Mouse (Mus musculus) c-Kit-positive CD71-negative TER-119-negative erythroid progenitor cells, embryonic 14.5 days (primary cell): ENCODE measurements at regions not wholly inside any gene's neighbourhood (a gene's known extent, or its start where the extent isn't known, plus 50 kb on each side); places are given as distances from the start of the nearest gene placed in this dataset.
A peak's percentile ranks its signal among the peaks of the same experiment; 100 is the strongest.

Source experiments
- DNase-seq: peaks from one replicate; pipeline ENCODE4 v3.0.0-alpha.2; 2013; ENCODE audit warnings: low read depth

- DNase-seq = no peak
These were observed 73.4 kb downstream of the Tm4sf1 start for GRCm38 (mm10) chr3:57228400-57228799.

DNA sequence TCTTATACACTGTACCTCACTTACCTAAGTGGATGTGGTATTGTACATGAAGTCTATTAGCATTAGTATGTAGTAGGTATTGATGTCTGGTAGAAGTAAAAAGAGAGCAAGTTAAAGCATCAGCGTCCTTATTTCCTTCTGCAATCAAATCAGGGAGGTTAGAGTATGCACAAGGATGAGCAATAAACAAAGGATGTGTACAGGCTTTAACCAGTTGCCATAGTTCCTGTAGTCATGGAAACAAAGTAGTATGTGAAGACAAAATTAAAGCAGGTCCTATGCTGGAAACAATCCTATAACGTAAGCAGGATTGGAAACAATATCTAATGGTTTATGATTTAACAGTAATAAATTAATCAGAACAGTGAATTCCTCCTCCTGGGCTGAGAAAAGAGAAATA is 78.0 kb downstream of the Tm4sf1 start:
- DNase-seq = no peak

- no peak for DNase-seq
These were observed 79.4 kb downstream of the Tm4sf1 start for GRCm38 (mm10) chr3:57222318-57222914.

DNA sequence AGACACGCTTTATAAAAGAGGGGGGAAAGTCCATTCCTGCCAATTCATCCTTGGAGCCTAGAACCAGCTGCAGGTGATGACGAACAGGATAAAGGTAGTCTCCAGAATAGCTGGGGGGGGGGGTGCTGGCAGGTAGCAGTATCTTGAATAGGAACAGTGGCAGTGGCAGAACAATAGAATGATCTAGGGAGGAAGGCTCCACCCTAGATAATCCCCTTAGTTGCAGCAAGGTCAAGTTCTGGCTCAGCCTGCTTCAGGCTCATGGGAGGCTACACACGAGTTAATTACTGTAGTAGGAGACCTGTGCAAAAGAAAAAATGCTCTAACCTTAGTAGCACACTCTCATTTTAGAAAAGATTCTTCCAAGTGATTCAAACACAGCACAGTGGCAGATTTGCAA is 83.4 kb downstream of the Tm4sf1 start:
- DNase-seq = no peak

GRCm38 (mm10) chr3:57204066-57204723 is 97.6 kb downstream of the Tm4sf1 start:
- peak; percentile 25 for DNase-seq

- no peak for DNase-seq
These were observed 98.4 kb downstream of the Tm4sf1 start for GRCm38 (mm10) chr3:57203418-57203817.

DNA sequence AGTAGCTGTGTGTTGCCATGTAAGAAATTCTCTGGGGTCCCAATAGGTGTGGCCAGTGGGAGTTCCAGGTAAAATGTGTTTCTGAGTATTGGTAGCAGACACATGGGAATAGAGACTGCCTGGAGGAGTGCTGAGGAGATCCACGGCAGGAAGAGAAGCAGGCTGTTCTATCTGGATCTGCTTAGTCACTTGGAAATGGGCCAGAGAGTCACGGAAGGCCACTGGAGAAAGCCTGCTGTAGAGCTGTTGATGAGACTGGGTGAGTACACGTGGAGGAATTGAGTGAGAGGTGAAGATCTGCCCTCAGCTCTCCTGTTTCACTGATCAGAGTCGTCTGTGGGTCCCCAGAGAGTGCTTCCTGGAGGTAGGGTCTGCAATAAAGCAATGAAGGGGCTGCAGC is 120.2 kb downstream of the Tm4sf1 start:
- DNase-seq = no peak

DNA sequence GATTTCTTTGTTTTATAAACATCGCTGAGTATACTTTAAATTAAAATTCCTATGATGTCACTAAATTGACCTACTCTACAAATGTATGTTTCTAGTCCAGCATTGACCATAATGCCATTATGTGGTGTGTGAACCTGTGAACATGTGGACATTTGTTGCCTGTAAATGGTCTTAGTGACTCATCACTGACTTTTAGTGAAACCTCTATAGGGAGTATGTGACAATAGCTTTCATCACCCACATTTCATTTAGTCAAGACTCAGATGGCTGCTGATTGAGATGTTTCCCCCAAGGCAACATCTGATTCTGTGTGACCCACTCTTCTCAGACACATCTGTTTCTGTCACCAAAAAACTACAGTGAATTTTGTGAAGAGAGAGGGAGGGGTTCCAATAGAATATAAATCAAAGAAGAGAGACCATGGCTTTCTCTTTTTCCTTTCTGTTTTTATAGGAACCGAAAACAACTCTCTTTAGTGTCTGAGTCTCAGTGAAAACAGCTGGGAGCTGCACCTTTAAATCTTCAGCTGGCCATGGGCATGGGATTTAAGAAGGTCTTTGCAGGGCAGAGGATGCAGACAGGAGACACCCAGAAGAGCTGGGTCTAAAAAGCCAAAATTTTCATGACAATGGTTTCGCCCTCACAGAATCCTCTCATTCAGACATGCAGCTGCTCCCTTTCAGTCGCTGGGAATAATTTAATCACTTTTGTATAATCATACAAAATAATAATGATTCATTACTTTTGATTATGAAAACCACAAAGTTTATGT is 148.4 kb downstream of the Tm4sf1 start:
- DNase-seq = no peak

- DNase-seq = no peak
These were observed 152.6 kb downstream of the Tm4sf1 start for GRCm38 (mm10) chr3:57149156-57149555.

GRCm38 (mm10) chr3:57136847-57137246 is 164.9 kb downstream of the Tm4sf1 start:
- no peak for DNase-seq

DNA sequence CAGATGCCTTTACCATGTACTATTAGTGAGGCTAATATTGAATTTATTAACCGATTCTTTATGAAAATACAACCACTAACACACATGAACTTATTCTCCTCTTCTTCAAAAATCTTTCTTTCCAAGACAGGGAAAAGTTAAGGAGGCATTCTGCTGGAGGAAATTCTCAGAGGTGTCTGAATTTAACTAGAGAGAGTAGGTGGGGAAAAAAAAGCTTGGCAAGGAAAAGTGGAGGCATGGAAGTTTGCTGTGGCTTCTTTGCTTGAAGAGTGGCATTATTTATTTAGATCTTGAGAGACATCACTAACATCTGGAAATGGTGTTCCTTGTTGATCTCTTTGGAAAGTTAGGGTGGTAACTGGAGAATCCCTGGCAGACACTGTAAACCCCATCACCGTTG is 173.2 kb downstream of the Tm4sf1 start:
- DNase-seq = no peak

DNA sequence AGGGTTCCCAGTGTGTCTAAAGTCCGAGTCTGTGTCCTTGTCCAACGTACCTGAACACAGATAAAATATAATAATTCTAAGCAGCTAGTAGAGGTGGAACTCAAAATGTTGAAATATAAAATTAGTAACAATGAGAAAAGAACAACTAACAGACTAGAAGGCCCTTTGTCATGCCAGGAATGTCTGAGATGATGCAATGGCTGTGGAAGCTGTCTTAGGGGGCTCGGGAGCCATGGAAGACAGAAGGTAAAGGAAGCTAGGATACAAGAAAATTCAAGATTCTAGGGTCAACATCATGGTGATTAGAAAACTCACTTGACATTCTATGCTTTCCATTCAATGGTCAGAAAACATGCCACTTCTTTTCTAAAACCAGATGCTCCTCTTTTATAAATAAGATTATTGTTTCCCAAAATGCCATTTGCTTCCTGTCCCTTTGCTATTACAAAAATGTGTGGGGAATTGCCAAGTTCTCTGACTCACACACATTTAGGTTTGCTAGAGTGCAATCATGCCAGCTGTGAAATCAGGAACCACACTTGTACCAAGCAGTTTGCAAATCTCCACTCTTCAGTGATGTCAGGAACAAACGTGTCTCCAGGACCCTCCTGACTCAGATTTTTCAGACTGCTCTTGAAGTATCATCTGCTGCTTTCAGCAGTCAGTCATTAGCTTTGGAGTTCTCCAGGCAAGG is 175.8 kb downstream of the Tm4sf1 start:
- no peak for DNase-seq

- no peak for DNase-seq
These were observed 183.8 kb downstream of the Tm4sf1 start for GRCm38 (mm10) chr3:57118016-57118415.

DNA sequence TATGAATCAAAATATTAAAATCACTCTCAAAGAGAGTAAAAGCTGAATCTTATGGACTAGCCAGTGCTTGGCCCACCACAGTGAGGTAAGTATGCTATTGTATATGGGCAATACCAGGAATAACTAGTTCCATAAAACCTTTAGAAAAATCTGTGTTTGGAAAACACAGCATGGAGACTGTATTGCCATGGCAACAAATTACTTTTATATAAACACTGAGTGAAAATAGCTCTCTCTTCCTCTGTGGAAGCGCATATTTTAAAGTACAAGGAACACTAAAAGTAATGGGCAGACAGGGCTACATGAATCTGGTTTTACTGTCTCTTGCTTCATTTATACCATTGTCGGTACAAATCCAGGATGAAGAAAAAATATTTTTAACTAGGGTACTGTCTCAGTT is 199.5 kb downstream of the Tm4sf1 start:
- no peak for DNase-seq

- no peak for DNase-seq
These were observed 201.3 kb downstream of the Tm4sf1 start for GRCm38 (mm10) chr3:57100515-57100914.

DNA sequence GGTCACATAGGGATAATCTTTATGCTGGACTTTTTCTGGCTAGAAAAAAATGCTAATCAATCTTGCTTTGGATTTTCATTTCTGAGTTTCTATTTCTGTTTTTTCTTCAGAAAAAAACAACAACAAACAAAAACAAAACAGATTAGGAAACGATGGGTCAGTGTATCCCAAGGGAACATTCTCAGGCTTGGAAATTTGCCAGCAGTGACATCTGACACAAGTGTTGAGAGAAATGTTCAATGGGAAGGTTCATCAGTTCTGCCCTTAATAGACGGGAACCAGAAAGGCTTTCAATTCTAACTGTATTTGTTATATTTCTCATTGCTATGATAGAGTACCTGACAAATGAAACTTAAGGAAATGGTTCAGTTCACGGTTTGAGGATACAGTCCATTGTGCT is 206.9 kb downstream of the Tm4sf1 start:
- DNase-seq = no peak

DNA sequence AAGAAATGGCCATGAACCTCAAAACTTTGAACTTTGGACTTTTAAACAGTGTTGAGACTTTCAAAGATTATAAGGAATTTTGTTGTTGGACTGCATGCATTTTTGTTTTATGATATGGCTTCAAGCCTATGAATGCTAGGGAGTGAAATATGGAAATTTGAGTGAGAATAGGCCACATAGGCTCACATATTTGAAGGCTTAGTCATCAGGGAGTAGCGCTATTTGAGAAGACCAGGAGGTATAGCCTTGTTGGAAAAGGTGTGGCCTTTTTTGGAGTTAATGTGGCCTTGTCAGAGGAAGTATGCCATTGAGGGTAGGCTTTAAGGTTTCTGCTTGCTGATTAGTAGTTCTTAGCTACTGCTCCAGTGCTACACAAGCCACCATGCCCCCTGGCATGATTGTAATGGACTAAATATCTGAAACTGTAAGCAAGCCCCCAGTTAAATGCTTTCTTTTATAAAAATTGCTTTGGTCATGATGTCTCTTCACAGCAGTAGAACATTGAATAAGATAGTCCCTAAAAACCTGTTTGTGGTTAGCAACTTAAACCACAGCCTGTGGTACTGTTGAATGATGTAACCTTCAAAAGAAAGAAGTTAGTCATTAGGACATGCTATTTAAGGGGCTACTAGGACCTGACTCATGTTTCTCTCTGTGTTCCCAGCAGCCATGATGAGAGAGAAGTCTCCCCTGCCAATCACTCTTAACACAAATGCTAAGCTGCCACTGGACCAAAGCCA is 208.4 kb downstream of the Tm4sf1 start:
- DNase-seq = peak; percentile 16

- DNase-seq = no peak
These were observed 227.3 kb downstream of the Tm4sf1 start for GRCm38 (mm10) chr3:57074516-57074915.

DNA sequence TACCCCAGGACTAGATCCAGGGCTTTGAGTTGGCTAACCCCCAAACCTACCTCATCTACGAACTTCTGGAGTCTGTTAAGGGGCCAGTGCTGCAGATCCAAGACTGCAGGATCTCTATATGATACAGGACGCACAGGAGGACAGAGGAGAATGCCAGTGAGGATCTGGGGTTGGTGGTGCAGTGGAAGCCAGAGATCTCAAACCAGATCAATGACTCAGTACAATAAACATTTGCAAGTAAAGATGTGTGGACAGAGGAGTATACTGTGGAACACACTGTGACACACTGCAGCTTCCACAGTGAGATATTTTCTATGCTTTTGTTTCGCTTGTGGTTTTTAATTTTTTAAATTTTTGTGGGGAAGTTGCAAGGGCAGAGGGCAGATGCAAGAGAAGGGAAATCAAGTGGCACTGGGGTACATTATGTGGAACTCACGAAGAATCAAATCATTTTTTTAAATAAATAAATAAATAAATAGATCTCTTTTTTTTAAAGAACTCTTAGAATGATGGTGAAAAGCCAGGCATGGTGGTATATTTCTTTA is 227.8 kb downstream of the Tm4sf1 start:
- DNase-seq = no peak

DNA sequence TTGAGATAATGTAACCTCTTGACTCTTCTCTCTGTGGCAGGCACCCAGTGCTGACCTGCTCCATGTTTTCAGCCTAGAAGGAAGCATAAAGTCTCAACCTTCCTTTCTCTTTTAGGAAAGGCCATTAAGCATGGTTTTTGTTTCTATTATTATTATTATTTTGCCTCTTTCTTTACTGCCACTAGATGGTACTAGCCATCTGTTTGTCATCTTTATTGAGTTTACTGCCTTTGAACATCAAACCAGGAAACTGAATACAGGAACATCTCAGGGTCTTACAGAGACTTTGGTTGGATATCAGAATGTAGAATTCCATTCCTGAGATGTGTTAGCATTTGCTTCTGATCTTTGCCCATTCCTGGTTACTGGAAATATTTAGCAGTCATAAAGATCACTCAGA is 268.8 kb downstream of the Tm4sf1 start:
- DNase-seq = no peak

GRCm38 (mm10) chr3:57018171-57018570 is 283.6 kb downstream of the Tm4sf1 start:
- no peak for DNase-seq

- no peak for DNase-seq
These were observed 320.5 kb downstream of the Tm4sf1 start for GRCm38 (mm10) chr3:56981305-56981660.
